Mouse (Mus musculus) embryonic facial prominence, embryonic 15.5 days (tissue): ENCODE data around the gene Tmc6. TPM values are rescaled to one million over a fixed set of nuclear protein-coding genes. Genes with fewer than 3 reads are reported as not detected.
"Not testable (repeated sequence)": the region's sequence is repeated elsewhere in the genome, so short reads cannot be mapped to it uniquely, and the experiment has no call there.

Experiments
- ATAC-seq: fragments of 200-750 bp; cut with Nextera tagmentation; 2 replicates; pipeline ENCODE4 v1.8.0; 2017; ENCODE audit warnings: low read depth, moderate TSS enrichment; ENCODE audit not compliant: insufficient number of reproducible peaks, low FRiP score, low TSS enrichment
- H3K27ac ChIP-seq: fragments of 300-500 bp; sonication (generic); replicated peaks from 2 replicates; pipeline ENCODE4 v1.5.1; 2015; ENCODE audit warnings: mild to moderate bottlenecking, inconsistent platforms
- H3K27me3 ChIP-seq: fragments of 300-500 bp; sonication (generic); 2 replicates; pipeline ENCODE4 v1.6.1; 2015; ENCODE audit warnings: inconsistent platforms
- H3K36me3 ChIP-seq: fragments of 300-500 bp; sonication (generic); 2 replicates; pipeline ENCODE4 v1.6.1; 2015; ENCODE audit warnings: mild to moderate bottlenecking, inconsistent platforms
- H3K4me1 ChIP-seq: fragments of 300-500 bp; sonication (generic); 2 replicates; pipeline ENCODE4 v1.6.1; 2015; ENCODE audit warnings: inconsistent platforms
- H3K4me2 ChIP-seq: fragments of 300-500 bp; sonication (generic); replicated peaks from 2 replicates; pipeline ENCODE4 v1.6.1; 2015; ENCODE audit warnings: mild to moderate bottlenecking, inconsistent platforms
- H3K4me3 ChIP-seq: fragments of 300-500 bp; sonication (generic); replicated peaks from 2 replicates; pipeline ENCODE4 v1.5.1; 2015; ENCODE audit warnings: mild to moderate bottlenecking, inconsistent platforms
- H3K9ac ChIP-seq: fragments of 300-500 bp; sonication (generic); 2 replicates; pipeline ENCODE4 v1.6.1; 2015; ENCODE audit warnings: inconsistent platforms
- H3K9me3 ChIP-seq: fragments of 300-500 bp; sonication (generic); replicated peaks from 2 replicates; pipeline ENCODE4 v1.6.1; 2016; ENCODE audit warnings: inconsistent platforms
- WGBS: fragments of 180-500 bp; shearing (Covaris S2); methylation state at CpG from one replicate; pipeline ENCODE4 v1.1.7; 2015; 5-methylcytosine and 5-hydroxymethylcytosine counted together
- polyA plus RNA-seq: library from polyadenylated mRNA; unstranded; fragments of >200 nt; fragmentation: Nextera tagmentation; extraction: Ambion mirVana; gene quantifications from 2 replicates; pipeline ENCODE4 v1.2.1, GENCODE M21; 2015

The Tmc6 gene
- polyA plus RNA-seq, 1 experiment from 2014 or later = 23.2 TPM

GRCm38 (mm10) chr11:117792281-117792888, 10.4 kb upstream of the Tmc6 start:
- ATAC-seq = peak; percentile 16; the same call in 1 of the 2 replicates
- Histone ChIP-seq H3K4me2 (peak overlapping the region; percentile 48), H3K27me3 (no peaks in the 10 kb centered on the region), H3K9ac (no peak overlapping the region), H3K36me3 (no peaks in the 10 kb centered on the region), H3K27ac (no peak overlapping the region), H3K4me3 (peak overlapping the region; percentile 24), H3K4me1 (peaks cover 19% of the 10 kb centered on the region), H3K9me3 (no peaks in the 10 kb centered on the region)
- 8% methylated on average over 22 of the region's 22 CpGs for WGBS

GRCm38 (mm10) chr11:117791441-117791761, 9.4 kb upstream of the Tmc6 start:
- no peak for ATAC-seq
- no peak overlapping the region for H3K27ac ChIP-seq
- H3K27me3 ChIP-seq = no peaks in the 10 kb centered on the region
- WGBS = 88% methylated on average over 9 of the region's 9 CpGs
- H3K36me3 ChIP-seq = no peaks in the 10 kb centered on the region
- H3K9me3 ChIP-seq = no peaks in the 10 kb centered on the region
- H3K4me1 ChIP-seq = peaks cover 19% of the 10 kb centered on the region
- no peak overlapping the region for H3K4me2 ChIP-seq
- no peak overlapping the region for H3K9ac ChIP-seq
- H3K4me3 ChIP-seq = no peak overlapping the region

GRCm38 (mm10) chr11:117790703-117791440, 8.9 kb upstream of the Tmc6 start:
- peak overlapping the region; percentile 4; the same call in 1 of the 2 replicates for H3K4me3 ChIP-seq
- H3K27me3 ChIP-seq = no peaks in the 10 kb centered on the region
- H3K36me3 ChIP-seq = no peaks in the 10 kb centered on the region
- no peaks in the 10 kb centered on the region for H3K9me3 ChIP-seq
- H3K4me2 ChIP-seq = peak overlapping the region; percentile 45
- H3K27ac ChIP-seq = no peak overlapping the region
- H3K9ac ChIP-seq = no peak overlapping the region
- peaks cover 19% of the 10 kb centered on the region for H3K4me1 ChIP-seq
- 40% methylated on average over 23 of the region's 23 CpGs for WGBS
- 0 out of 2 replicates have a peak, but pooled peaks have one; percentile 1 for ATAC-seq

- WGBS = 5% methylated on average over 14 of the region's 14 CpGs
- Histone ChIP-seq H3K27ac (no peak overlapping the region), H3K36me3 (no peaks in the 10 kb centered on the region), H3K4me3 (peak overlapping the region; percentile 4; the same call in 1 of the 2 replicates), H3K27me3 (no peaks in the 10 kb centered on the region), H3K4me2 (peak overlapping the region; percentile 45), H3K9ac (no peak overlapping the region), H3K9me3 (no peaks in the 10 kb centered on the region), H3K4me1 (peaks cover 19% of the 10 kb centered on the region)
- 0 out of 2 replicates have a peak, but pooled peaks have one; percentile 3 for ATAC-seq
Measured at GRCm38 (mm10) chr11:117790286-117790685, 8.3 kb upstream of the Tmc6 start.

GRCm38 (mm10) chr11:117788481-117788880, 6.5 kb upstream of the Tmc6 start:
- not testable (repeated sequence) for H3K36me3 ChIP-seq, ATAC-seq, H3K9ac ChIP-seq, H3K4me2 ChIP-seq, H3K4me3 ChIP-seq, H3K9me3 ChIP-seq, H3K27me3 ChIP-seq, H3K27ac ChIP-seq
- WGBS = 76% methylated on average over 7 of the region's 7 CpGs
- H3K4me1 ChIP-seq = peaks cover 22% of the 10 kb centered on the region

- 19% methylated on average over 10 of the region's 10 CpGs for WGBS
- no peaks in the 10 kb centered on the region for H3K9me3 ChIP-seq
- H3K27me3 ChIP-seq = no peaks in the 10 kb centered on the region
- no peaks in the 10 kb centered on the region for H3K36me3 ChIP-seq
- H3K27ac ChIP-seq = no peak overlapping the region
- no peak for ATAC-seq
- H3K9ac ChIP-seq = no peak overlapping the region
- peaks cover 30% of the 10 kb centered on the region for H3K4me1 ChIP-seq
- no peak overlapping the region for H3K4me2 ChIP-seq
- H3K4me3 ChIP-seq = no peak overlapping the region
Measured at GRCm38 (mm10) chr11:117786294-117786693, 4.3 kb upstream of the Tmc6 start.

- 39% methylated on average over 10 of the region's 10 CpGs for WGBS
- Histone ChIP-seq H3K4me2 (peak overlapping the region; percentile 57), H3K36me3 (no peaks in the 10 kb centered on the region), H3K9ac (no peak overlapping the region), H3K9me3 (no peaks in the 10 kb centered on the region), H3K27me3 (no peaks in the 10 kb centered on the region), H3K4me3 (0 out of 2 replicates have a peak overlapping the region, but pooled peaks have one; percentile 29), H3K27ac (no peak overlapping the region), H3K4me1 (peaks cover 45% of the 10 kb centered on the region)
- no peak for ATAC-seq
Measured at GRCm38 (mm10) chr11:117783683-117784309, 1.8 kb upstream of the Tmc6 start.

GRCm38 (mm10) chr11:117783089-117783488, 1.1 kb upstream of the Tmc6 start:
- WGBS = 6% methylated on average over 31 of the region's 31 CpGs

GRCm38 (mm10) chr11:117782705-117783034, 672 bp upstream of the Tmc6 start:
- no peaks in the 10 kb centered on the region for H3K27me3 ChIP-seq
- ATAC-seq = no peak
- H3K4me2 ChIP-seq = peak overlapping the region; percentile 57
- H3K27ac ChIP-seq = no peak overlapping the region; the same call in 1 of the 2 replicates
- H3K4me3 ChIP-seq = peak overlapping the region; percentile 29
- no peak overlapping the region for H3K9ac ChIP-seq
- H3K4me1 ChIP-seq = peaks cover 49% of the 10 kb centered on the region
- 53% methylated on average over 9 of the region's 9 CpGs for WGBS
- no peaks in the 10 kb centered on the region for H3K9me3 ChIP-seq
- no peaks in the 10 kb centered on the region; the same call in 1 of the 2 replicates for H3K36me3 ChIP-seq

More at GRCm38 (mm10) chr11:117783089-117783488, 1.1 kb upstream of the Tmc6 start:
- H3K27ac ChIP-seq = no peak overlapping the region; the same call in 1 of the 2 replicates
- H3K4me2 ChIP-seq = peak overlapping the region; percentile 57
- no peaks in the 10 kb centered on the region for H3K27me3 ChIP-seq
- peaks cover 49% of the 10 kb centered on the region for H3K4me1 ChIP-seq
- no peak for ATAC-seq
- no peaks in the 10 kb centered on the region for H3K36me3 ChIP-seq
- H3K4me3 ChIP-seq = peak overlapping the region; percentile 29
- no peaks in the 10 kb centered on the region for H3K9me3 ChIP-seq
- no peak overlapping the region for H3K9ac ChIP-seq

GRCm38 (mm10) chr11:117781199-117781821, 688 bp downstream of the Tmc6 start:
- H3K27ac ChIP-seq = peak overlapping the region; percentile 93
- WGBS = 18% methylated on average over 18 of the region's 18 CpGs
- ATAC-seq = no peak
- H3K36me3 ChIP-seq = peaks cover 2% of the 10 kb centered on the region; the same call in 1 of the 2 replicates
- no peaks in the 10 kb centered on the region for H3K9me3 ChIP-seq
- H3K9ac ChIP-seq = no peak overlapping the region
- H3K4me3 ChIP-seq = peak overlapping the region; percentile 54
- H3K4me1 ChIP-seq = peaks cover 49% of the 10 kb centered on the region
- H3K4me2 ChIP-seq = peak overlapping the region; percentile 97
- no peaks in the 10 kb centered on the region for H3K27me3 ChIP-seq

- Histone ChIP-seq H3K9ac (peak overlapping the region; percentile 44; the same call in 1 of the 2 replicates), H3K4me1 (peaks cover 49% of the 10 kb centered on the region), H3K27me3 (no peaks in the 10 kb centered on the region), H3K9me3 (no peaks in the 10 kb centered on the region), H3K36me3 (peaks cover 4% of the 10 kb centered on the region; the same call in 1 of the 2 replicates), H3K27ac (peak overlapping the region; percentile 93), H3K4me3 (peak overlapping the region; percentile 54), H3K4me2 (peak overlapping the region; percentile 97)
- WGBS = under 1% methylated on average over 19 of the region's 19 CpGs
- ATAC-seq = peak; percentile 76
Measured at GRCm38 (mm10) chr11:117780582-117781111, 1.4 kb downstream of the Tmc6 start.
